In the genomic region with DNA sequence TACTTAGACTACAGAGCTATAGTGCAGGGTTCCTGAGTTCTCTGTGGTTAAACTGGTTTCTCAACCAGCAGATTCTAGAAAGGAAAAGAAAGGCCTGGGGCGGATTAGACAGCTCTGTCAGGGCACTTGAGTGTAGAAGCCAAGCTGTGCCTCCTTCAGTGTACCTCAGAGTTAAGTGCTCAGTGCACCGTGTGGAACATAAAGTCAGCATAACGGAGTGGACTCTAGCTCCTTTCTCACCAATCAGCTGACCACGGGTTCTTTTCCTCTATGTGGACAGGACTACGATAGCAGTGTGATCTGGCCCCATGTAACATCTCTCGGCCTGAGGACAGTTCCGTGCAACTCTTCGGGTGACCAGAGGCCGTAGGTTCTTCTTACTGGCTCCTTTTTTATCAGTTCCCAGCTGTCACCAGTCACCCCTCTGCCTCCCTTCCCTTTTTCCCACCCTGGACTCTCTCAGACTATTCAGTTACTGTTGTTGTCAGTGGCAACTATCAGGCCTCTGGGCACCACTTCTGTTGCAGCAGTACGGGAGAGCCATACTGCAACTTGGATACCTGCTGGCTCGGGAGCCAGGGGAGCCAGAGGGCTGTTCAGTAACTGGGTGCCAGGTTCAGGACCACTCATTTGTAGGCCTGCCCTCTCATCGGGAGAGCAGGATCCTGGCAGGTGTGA, we compare ENCODE assay signal across 19 mouse cellular contexts. TPM values are rescaled to one million over a fixed set of nuclear protein-coding genes. Genes with fewer than 3 reads are reported as not detected.
DNase-seq lines count a peak whose midpoint lies in the region; ATAC-seq and TF ChIP-seq lines count a peak whose summit lies in the region.
"Had no signal": no experiment of that assay in that cellular context is flagged by ENCODE, and none has a peak within 500 bp of the region (broad histone marks: within the 10 kb centered on the region; RNA-seq: fewer than 3 reads in every experiment).

No protein-coding gene starts in this region.

- WGBS in heart, embryonic 11.5 days (ENCODE audit: insufficient replicate concordance) = 31% methylated on average over 12 of the region's 12 CpGs
- 36% methylated on average over 12 of the region's 12 CpGs for WGBS in liver, embryonic 14.5 days (ENCODE audit: insufficient replicate concordance)
- 55% methylated on average over 12 of the region's 12 CpGs for WGBS in liver, embryonic 11.5 days

- DNase-seq in heart, adult 8-10 months (ENCODE audit: low spot score) = no peak
- DNase-seq in liver, embryonic 14.5 days (ENCODE audit: low read depth in 3 of 3, low spot score in 3 of 3) = no peak
- DNase-seq in liver, embryonic 11.5 days (ENCODE audit: low spot score) = no peak
- DNase-seq in heart, postnatal 4 days = peak; percentile 40
- DNase-seq in kidney, postnatal 36 days = peak; percentile 58 to 80
- no peak for DNase-seq in testis, postnatal 10 days (ENCODE audit: low spot score)
- no peak for DNase-seq in right cerebral cortex, postnatal 10 days (ENCODE audit: low spot score in 2 of 2)
- DNase-seq: adrenal gland, adult 8-10 months; cerebellum, postnatal 10 days; embryo, embryonic 11 days; gastrocnemius, postnatal 36 days; liver, embryonic 13.5 days; retina, postnatal 1 day; thymus, adult 2 months had no signal

- peak; percentile 39; the same call in 1 of the 2 replicates for ATAC-seq in heart, embryonic 11.5 days (replicated peaks; ENCODE audit: insufficient number of reproducible peaks, low FRiP score, low TSS enrichment)
- 0 out of 2 replicates have a peak, but pooled peaks have one; percentile 26 for ATAC-seq in liver, embryonic 14.5 days (ENCODE audit: insufficient read depth)
- no peak for ATAC-seq in liver, embryonic 11.5 days (replicated peaks; ENCODE audit: low FRiP score)
- ATAC-seq: midbrain, embryonic 16.5 days had no signal

- H3K36me3 ChIP-seq in heart, embryonic 11.5 days (ENCODE audit: control insufficient read depth, insufficient read depth, low read length) = no peaks in the 10 kb centered on the region
- no peaks in the 10 kb centered on the region for H3K36me3 ChIP-seq in liver, embryonic 14.5 days (replicated peaks; ENCODE audit: control insufficient read depth, insufficient read depth, low read depth)
- no peaks in the 10 kb centered on the region for H3K36me3 ChIP-seq in liver, embryonic 11.5 days (ENCODE audit: control insufficient read depth, insufficient read depth, low read length)
- H3K36me3 ChIP-seq: forebrain, embryonic 12.5 days; hindbrain, embryonic 13.5 days; liver, embryonic 13.5 days had no signal

- H3K4me3 ChIP-seq in heart, embryonic 11.5 days (ENCODE audit: low read depth, low read length) = no peak overlapping the region
- no peak overlapping the region for H3K4me3 ChIP-seq in liver, embryonic 14.5 days (ENCODE audit: insufficient read depth in 1 of 2, low read depth in 2 of 2, low read length in 2 of 2)
- no peak overlapping the region for H3K4me3 ChIP-seq in liver, embryonic 11.5 days (ENCODE audit: low read depth, low read length)
- H3K4me3 ChIP-seq: forebrain, embryonic 12.5 days; hindbrain, embryonic 13.5 days; liver, embryonic 13.5 days; megakaryocyte, embryonic 14.5 days had no signal

- peaks cover 17% of the 10 kb centered on the region for H3K4me1 ChIP-seq in heart, embryonic 11.5 days (ENCODE audit: control insufficient read depth, insufficient read depth, low read length)
- no peaks in the 10 kb centered on the region for H3K4me1 ChIP-seq in liver, embryonic 14.5 days (replicated peaks; ENCODE audit: control insufficient read depth in 2 of 2, insufficient read depth in 2 of 2, low read length in 1 of 2)
- no peaks in the 10 kb centered on the region; the same call in 1 of the 2 replicates for H3K4me1 ChIP-seq in liver, embryonic 11.5 days (replicated peaks; ENCODE audit: control insufficient read depth, insufficient read depth, low read length)
- H3K4me1 ChIP-seq: forebrain, embryonic 12.5 days; hindbrain, embryonic 13.5 days had no signal

- no peak overlapping the region for H3K9ac ChIP-seq in heart, embryonic 11.5 days (ENCODE audit: low read depth, low read length)
- H3K9ac ChIP-seq in liver, embryonic 14.5 days (replicated peaks) = no peak overlapping the region
- no peak overlapping the region for H3K9ac ChIP-seq in liver, embryonic 11.5 days (ENCODE audit: low read depth, low read length)
- H3K9ac ChIP-seq: forebrain, embryonic 12.5 days; hindbrain, embryonic 13.5 days; liver, embryonic 13.5 days had no signal

- no peak overlapping the region for H3K27ac ChIP-seq in heart, embryonic 11.5 days (ENCODE audit: low read depth, low read length)
- no peak overlapping the region for H3K27ac ChIP-seq in liver, embryonic 14.5 days
- no peak overlapping the region for H3K27ac ChIP-seq in liver, embryonic 11.5 days (ENCODE audit: low read depth, low read length)
- H3K27ac ChIP-seq: forebrain, embryonic 12.5 days; hindbrain, embryonic 13.5 days; liver, embryonic 13.5 days had no signal

- no peak overlapping the region for H3K4me2 ChIP-seq in heart, embryonic 11.5 days
- H3K4me2 ChIP-seq in liver, embryonic 14.5 days (ENCODE audit: low read depth) = no peak overlapping the region
- H3K4me2 ChIP-seq in liver, embryonic 11.5 days = no peak overlapping the region
- H3K4me2 ChIP-seq: forebrain, embryonic 12.5 days; hindbrain, embryonic 13.5 days; liver, embryonic 13.5 days had no signal

- H3K27me3 ChIP-seq in heart, embryonic 11.5 days (ENCODE audit: control insufficient read depth, insufficient read depth, low read length) = no peaks in the 10 kb centered on the region
- no peaks in the 10 kb centered on the region for H3K27me3 ChIP-seq in liver, embryonic 14.5 days (ENCODE audit: control insufficient read depth, insufficient read depth, low read length)
- H3K27me3 ChIP-seq in liver, embryonic 11.5 days (replicated peaks; ENCODE audit: control insufficient read depth, insufficient read depth, low read length) = no peaks in the 10 kb centered on the region
- H3K27me3 ChIP-seq: forebrain, embryonic 12.5 days; hindbrain, embryonic 13.5 days; liver, embryonic 13.5 days had no signal

- no peak for TF ChIP-seq EP300 in liver, embryonic 14.5 days (IDR thresholded peaks at IDR 0.05; ENCODE audit: low read depth)

- no peak for TF ChIP-seq CTCF in liver, embryonic 14.5 days (IDR thresholded peaks at IDR 0.05; ENCODE audit: low read depth)

- H3K9me3 ChIP-seq in heart, embryonic 11.5 days (replicated peaks; ENCODE audit: control insufficient read depth, low read length) = no peaks in the 10 kb centered on the region
- H3K9me3 ChIP-seq in liver, embryonic 14.5 days (ENCODE audit: control insufficient read depth, low read length) = no peaks in the 10 kb centered on the region
- H3K9me3 ChIP-seq in liver, embryonic 11.5 days (ENCODE audit: control insufficient read depth, low read length) = no peaks in the 10 kb centered on the region
- H3K9me3 ChIP-seq: forebrain, embryonic 12.5 days; hindbrain, embryonic 13.5 days; liver, embryonic 13.5 days; megakaryocyte, embryonic 14.5 days had no signal

RNA-seq across cellular contexts. Expression of gene Kcnj15, which starts 12.6 kb away (rescaled TPM):
- 0.53 and 0.73 TPM in 2 replicates for polyA plus RNA-seq in heart, embryonic 11.5 days (2014; fragmentation: Nextera tagmentation; extraction: Ambion mirVana)
- under 1 TPM; 0.63 to 0.97 (median 0.79) TPM for total RNA-seq in heart, adult 8-10 months (2022)
- polyA plus RNA-seq in liver, embryonic 14.5 days (2012; rRNA removed) = 0.07 and 0.09 TPM in 2 replicates
- polyA plus RNA-seq in liver, embryonic 14.5 days (2014; fragmentation: Nextera tagmentation; extraction: Ambion mirVana) = 0.05 TPM in 1 of 2 replicates, not detected in the other
- polyA plus RNA-seq in liver, embryonic 11.5 days (2014; fragmentation: Nextera tagmentation; extraction: Ambion mirVana) = 0.34 and 0.56 TPM in 2 replicates
- total RNA-seq in heart, postnatal 4 days (2021) = 1 to 10 TPM; 2.3 to 2.6 TPM

Comparison
In these comparisons a context has a peak if more than half of its experiments do, and no peak if none do; other contexts are left out.
1. DNase-seq: peak in heart, postnatal 4 days (single experiment) and kidney, postnatal 36 days (2 of 2); none in heart, adult 8-10 months (single experiment), liver, embryonic 14.5 days (0 of 3), liver, embryonic 11.5 days (single experiment), testis, postnatal 10 days (single experiment) and right cerebral cortex, postnatal 10 days (0 of 2).